Mouse (Mus musculus): ENCODE measurements around the gene Casz1. TPM values are rescaled to one million over a fixed set of nuclear protein-coding genes. Genes with fewer than 3 reads are reported as not detected.

The Casz1 gene
- total and polyA plus RNA-seq, 3 experiments: 21.2 to 47.0 (median 42.5) TPM

GRCm38 (mm10) chr4:148881001-148881669, 76.9 kb downstream of the Casz1 start:
- intact Hi-C loops (cut with DNase I): loop anchor here (1.0 kb wide), 1 partner anchor 22 kb away; no protein-coding TSS in a partner anchor
- peaks cover 31% of the 10 kb centered on the region for H3K4me1 ChIP-seq (ENCODE audit: control insufficient read depth, insufficient read depth, low read length)
- H3K36me3 ChIP-seq (ENCODE audit: control insufficient read depth, insufficient read depth, low read length): no peaks in the 10 kb centered on the region; the same call in 1 of the 2 replicates
- H3K4me3 ChIP-seq: no peak overlapping the region; the same call in 1 of the 2 replicates
- peak overlapping the region; percentile 78 for H3K27ac ChIP-seq
- no peaks in the 10 kb centered on the region for H3K27me3 ChIP-seq (ENCODE audit: control insufficient read depth, insufficient read depth, low read length)
- peak; percentile 71 to 79 for DNase-seq
- no peaks in the 10 kb centered on the region for H3K79me2 ChIP-seq (replicated peaks; ENCODE audit: control insufficient read depth, insufficient read depth, low read length)
- H3K9ac ChIP-seq (ENCODE audit: low read depth, low read length): peak overlapping the region; percentile 13; the same call in 1 of the 2 replicates
- 11% methylated on average over 17 of the region's 17 CpGs for WGBS
- no peak for TF ChIP-seq EP300 (IDR thresholded peaks at IDR 0.05; ENCODE audit: insufficient read depth, low read depth, low read length)
- TF ChIP-seq POLR2A (IDR thresholded peaks at IDR 0.05; ENCODE audit: insufficient read depth, low read depth, low read length): no peak
- peak; percentile 52 for TF ChIP-seq CTCF (IDR thresholded peaks at IDR 0.05)

GRCm38 (mm10) chr4:148881838-148882237, 77.6 kb downstream of the Casz1 start:
- TF ChIP-seq CTCF (IDR thresholded peaks at IDR 0.05) (no peak), EP300 (IDR thresholded peaks at IDR 0.05; ENCODE audit: insufficient read depth, low read depth, low read length) (peak; percentile 63; the same call in 1 of the 2 replicates), POLR2A (IDR thresholded peaks at IDR 0.05; ENCODE audit: insufficient read depth, low read depth, low read length) (peak; percentile 20; the same call in 1 of the 2 replicates)
- intact Hi-C loops (cut with DNase I): loop anchor here (1.0 kb wide), 1 partner anchor 21 kb away; no protein-coding TSS in a partner anchor
- H3K4me1 ChIP-seq (ENCODE audit: control insufficient read depth, insufficient read depth, low read length): peaks cover 29% of the 10 kb centered on the region
- no peaks in the 10 kb centered on the region for H3K79me2 ChIP-seq (replicated peaks; ENCODE audit: control insufficient read depth, insufficient read depth, low read length)
- no peaks in the 10 kb centered on the region; the same call in 1 of the 2 replicates for H3K36me3 ChIP-seq (ENCODE audit: control insufficient read depth, insufficient read depth, low read length)
- no peak for DNase-seq
- WGBS: 52% methylated on average over 5 of the region's 5 CpGs
- H3K27me3 ChIP-seq (ENCODE audit: control insufficient read depth, insufficient read depth, low read length): no peaks in the 10 kb centered on the region
- no peak overlapping the region; the same call in 1 of the 2 replicates for H3K4me3 ChIP-seq
- H3K27ac ChIP-seq: peak overlapping the region; percentile 78
- H3K9ac ChIP-seq (ENCODE audit: low read depth, low read length): peak overlapping the region; percentile 3; the same call in 1 of the 2 replicates

- Histone ChIP-seq H3K36me3 (ENCODE audit: control insufficient read depth, insufficient read depth, low read length) (no peaks in the 10 kb centered on the region; the same call in 1 of the 2 replicates), H3K9ac (ENCODE audit: low read depth, low read length) (no peak overlapping the region), H3K79me2 (replicated peaks; ENCODE audit: control insufficient read depth, insufficient read depth, low read length) (no peaks in the 10 kb centered on the region), H3K27ac (peak overlapping the region; percentile 78), H3K4me1 (ENCODE audit: control insufficient read depth, insufficient read depth, low read length) (peaks cover 29% of the 10 kb centered on the region), H3K4me3 (peak overlapping the region; percentile 3; the same call in 1 of the 2 replicates), H3K27me3 (ENCODE audit: control insufficient read depth, insufficient read depth, low read length) (no peaks in the 10 kb centered on the region)
- no peak for DNase-seq
- intact Hi-C loops (cut with DNase I): no loop called here
- 43% methylated on average over 17 of the region's 17 CpGs for WGBS
- TF ChIP-seq EP300 (IDR thresholded peaks at IDR 0.05; ENCODE audit: insufficient read depth, low read depth, low read length) (no peak), CTCF (IDR thresholded peaks at IDR 0.05) (peak; percentile 32)
These were observed 78.2 kb downstream of the Casz1 start for GRCm38 (mm10) chr4:148882360-148882929.

GRCm38 (mm10) chr4:148884596-148884995, 80.4 kb downstream of the Casz1 start:
- peaks cover 21% of the 10 kb centered on the region for H3K4me1 ChIP-seq (ENCODE audit: control insufficient read depth, insufficient read depth, low read length)
- no peak overlapping the region for H3K4me3 ChIP-seq
- WGBS: 47% methylated on average over 14 of the region's 14 CpGs
- H3K27me3 ChIP-seq (ENCODE audit: control insufficient read depth, insufficient read depth, low read length): no peaks in the 10 kb centered on the region
- no peak for DNase-seq
- H3K27ac ChIP-seq: peak overlapping the region; percentile 69
- TF ChIP-seq EP300 (IDR thresholded peaks at IDR 0.05; ENCODE audit: insufficient read depth, low read depth, low read length): no peak
- no peak for TF ChIP-seq POLR2A (IDR thresholded peaks at IDR 0.05; ENCODE audit: insufficient read depth, low read depth, low read length)
- no peak for TF ChIP-seq CTCF (IDR thresholded peaks at IDR 0.05)
- no peaks in the 10 kb centered on the region for H3K79me2 ChIP-seq (replicated peaks; ENCODE audit: control insufficient read depth, insufficient read depth, low read length)
- intact Hi-C loops (cut with DNase I): no loop called here
- H3K9ac ChIP-seq (ENCODE audit: low read depth, low read length): no peak overlapping the region
- H3K36me3 ChIP-seq (ENCODE audit: control insufficient read depth, insufficient read depth, low read length): no peaks in the 10 kb centered on the region

GRCm38 (mm10) chr4:148885401-148885800, 81.2 kb downstream of the Casz1 start:
- intact Hi-C loops (cut with DNase I): no loop called here
- 37% methylated on average over 10 of the region's 10 CpGs for WGBS
- H3K36me3 ChIP-seq (ENCODE audit: control insufficient read depth, insufficient read depth, low read length): no peaks in the 10 kb centered on the region
- no peak overlapping the region for H3K4me3 ChIP-seq
- peaks cover 14% of the 10 kb centered on the region for H3K4me1 ChIP-seq (ENCODE audit: control insufficient read depth, insufficient read depth, low read length)
- H3K27ac ChIP-seq: no peak overlapping the region; the same call in 1 of the 2 replicates
- no peak for DNase-seq
- TF ChIP-seq POLR2A (IDR thresholded peaks at IDR 0.05; ENCODE audit: insufficient read depth, low read depth, low read length) (no peak), EP300 (IDR thresholded peaks at IDR 0.05; ENCODE audit: insufficient read depth, low read depth, low read length) (no peak), CTCF (IDR thresholded peaks at IDR 0.05) (no peak)
- no peak overlapping the region for H3K9ac ChIP-seq (ENCODE audit: low read depth, low read length)
- no peaks in the 10 kb centered on the region for H3K79me2 ChIP-seq (replicated peaks; ENCODE audit: control insufficient read depth, insufficient read depth, low read length)
- no peaks in the 10 kb centered on the region for H3K27me3 ChIP-seq (ENCODE audit: control insufficient read depth, insufficient read depth, low read length)

Data from heart, adult 2 months (tissue).